Mouse (Mus musculus): ENCODE data around the gene Wfdc2. TPM values are rescaled to one million over a fixed set of nuclear protein-coding genes. Genes with fewer than 3 reads are reported as not detected.
A peak's percentile ranks its signal among the peaks of the same experiment; 100 is the strongest.
"Not testable (repeated sequence)": the region's sequence is repeated elsewhere in the genome, so short reads cannot be mapped to it uniquely, and the experiment has no call there.

Gene Wfdc2
- total RNA-seq, 2 experiments from 2014 or later: 0.70 to 1.3 TPM

DNA sequence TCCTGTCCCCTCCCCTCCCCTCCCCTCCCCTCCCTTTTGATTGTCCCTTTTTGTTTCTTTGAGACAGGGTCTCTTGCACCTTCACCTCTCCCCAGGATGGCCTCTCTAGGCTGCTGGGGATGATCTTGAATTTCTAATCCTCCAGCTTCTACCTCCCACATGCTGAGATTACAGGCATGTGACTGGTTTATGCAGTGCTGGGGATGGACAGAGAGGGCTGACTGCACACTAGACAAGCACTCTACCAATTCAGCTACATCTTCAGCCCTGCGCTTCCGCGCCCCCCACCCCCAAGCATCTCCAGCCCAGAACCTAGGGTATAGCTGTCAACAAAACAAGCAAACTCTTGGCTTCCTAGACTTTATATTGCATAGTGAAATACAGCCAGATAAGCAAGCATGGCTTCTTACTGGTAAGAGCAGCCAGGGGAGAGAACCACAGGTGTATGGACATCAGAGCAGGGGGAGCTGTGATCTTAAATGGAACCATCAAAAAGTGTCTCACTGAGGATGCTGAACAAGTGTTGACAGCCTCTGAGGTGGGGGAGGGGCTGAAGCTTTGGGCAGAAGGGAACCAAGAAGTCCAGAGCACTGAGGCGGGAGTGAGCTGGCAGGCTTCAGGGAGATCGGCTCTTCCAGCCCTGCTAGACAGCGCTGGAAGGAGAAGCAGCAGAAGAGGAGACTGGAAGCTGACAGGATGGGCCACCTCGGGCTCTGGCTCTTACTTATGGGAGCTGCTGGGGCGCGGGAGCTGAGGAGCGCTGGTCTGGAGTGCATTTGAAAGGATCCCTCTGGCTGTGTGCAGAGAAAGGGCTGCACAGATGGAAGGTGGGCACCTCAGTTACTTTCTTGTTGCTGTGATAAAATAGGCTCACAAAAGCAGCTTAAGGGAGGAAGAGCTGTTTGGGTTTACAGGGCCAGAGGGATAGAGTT lies 12.0 kb upstream of the Wfdc2 start:
- DNase-seq (ENCODE audit: extremely low spot score in 1 of 2, low spot score in 2 of 2): peak in 1 of 2 experiments; percentile 36
- Histone ChIP-seq H3K4me3 (no peak overlapping the region), H3K27ac (peak overlapping the region; percentile 61)
- no peak for TF ChIP-seq CTCF (IDR thresholded peaks at IDR 0.05)
- intact Hi-C loops (cut with DNase I): no loop called here

DNA sequence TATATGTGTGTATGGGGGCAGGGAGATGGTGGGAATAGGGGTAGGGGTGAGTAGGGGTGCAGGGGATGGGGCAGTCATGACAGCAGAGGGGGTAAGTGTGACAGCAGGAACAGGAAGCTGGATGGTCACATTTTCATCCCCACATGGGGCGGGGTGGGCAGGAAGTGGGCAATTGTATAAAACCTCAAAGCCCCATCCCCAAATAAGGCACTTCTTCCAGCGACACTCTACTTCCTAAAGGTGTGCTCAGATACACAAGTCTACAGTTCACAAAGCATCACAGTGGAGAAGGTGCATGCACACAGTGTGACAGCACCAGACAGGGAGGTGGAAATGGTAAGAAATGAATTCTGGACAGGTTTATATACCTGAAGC lies 11.3 kb upstream of the Wfdc2 start:
- Histone ChIP-seq H3K4me3 (no peak overlapping the region), H3K27ac (peak overlapping the region; percentile 61)
- intact Hi-C loops (cut with DNase I): no loop called here
- no peak for DNase-seq (ENCODE audit: extremely low spot score in 1 of 2, low spot score in 2 of 2)
- no peak for TF ChIP-seq CTCF (IDR thresholded peaks at IDR 0.05)

DNA sequence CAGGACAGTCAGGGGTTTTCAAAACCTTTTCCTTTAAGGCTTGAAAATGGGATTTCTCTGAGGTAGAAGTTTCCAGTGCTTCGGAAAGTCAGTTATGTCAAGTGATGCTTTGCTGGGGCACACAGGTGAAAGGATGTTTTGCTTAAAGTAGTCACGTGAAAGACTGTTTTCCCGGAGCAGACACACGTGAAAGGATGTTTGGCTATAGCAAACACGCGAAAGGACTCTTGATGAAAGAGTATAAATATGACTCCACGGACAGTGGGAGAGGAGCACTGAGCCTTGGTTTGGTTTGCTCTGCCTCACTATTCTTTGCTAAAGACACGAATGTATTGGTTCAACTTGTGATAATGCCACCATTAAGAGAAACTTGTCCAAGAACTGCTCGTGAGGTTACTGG lies 10.7 kb upstream of the Wfdc2 start:
- intact Hi-C loops (cut with DNase I): no loop called here
- Histone ChIP-seq H3K27ac (no peak overlapping the region), H3K4me3 (no peak overlapping the region)
- no peak for TF ChIP-seq CTCF (IDR thresholded peaks at IDR 0.05)
- DNase-seq (ENCODE audit: extremely low spot score in 1 of 2, low spot score in 2 of 2): no peak

DNA sequence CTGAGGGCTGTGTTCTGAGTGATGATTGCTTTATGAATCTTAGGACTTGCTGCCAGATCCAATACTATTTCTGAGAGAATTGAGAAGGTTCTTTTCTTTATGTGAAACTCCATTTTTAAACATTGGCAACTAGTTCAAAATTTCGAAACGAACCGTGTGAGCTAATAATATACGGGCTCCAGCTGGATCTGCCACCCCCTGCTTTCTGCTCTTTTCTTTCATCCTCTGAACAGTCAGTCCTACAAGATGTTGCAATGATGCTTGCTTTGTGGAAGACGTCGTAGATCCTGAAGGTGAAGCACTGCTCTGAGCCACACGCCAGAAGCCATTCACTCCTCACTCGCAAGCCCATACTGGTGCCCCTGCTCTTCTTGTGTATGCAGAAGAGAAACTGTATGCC lies 3.8 kb upstream of the Wfdc2 start:
- DNase-seq (ENCODE audit: extremely low spot score in 1 of 2, low spot score in 2 of 2): peak in 1 of 2 experiments; percentile 30
- intact Hi-C loops (cut with DNase I): loop anchor here (1.0 kb wide), 1 partner anchor 16 kb away; no protein-coding TSS in a partner anchor
- TF ChIP-seq CTCF (IDR thresholded peaks at IDR 0.05): no peak
- Histone ChIP-seq H3K27ac (no peak overlapping the region), H3K4me3 (no peak overlapping the region)

DNA sequence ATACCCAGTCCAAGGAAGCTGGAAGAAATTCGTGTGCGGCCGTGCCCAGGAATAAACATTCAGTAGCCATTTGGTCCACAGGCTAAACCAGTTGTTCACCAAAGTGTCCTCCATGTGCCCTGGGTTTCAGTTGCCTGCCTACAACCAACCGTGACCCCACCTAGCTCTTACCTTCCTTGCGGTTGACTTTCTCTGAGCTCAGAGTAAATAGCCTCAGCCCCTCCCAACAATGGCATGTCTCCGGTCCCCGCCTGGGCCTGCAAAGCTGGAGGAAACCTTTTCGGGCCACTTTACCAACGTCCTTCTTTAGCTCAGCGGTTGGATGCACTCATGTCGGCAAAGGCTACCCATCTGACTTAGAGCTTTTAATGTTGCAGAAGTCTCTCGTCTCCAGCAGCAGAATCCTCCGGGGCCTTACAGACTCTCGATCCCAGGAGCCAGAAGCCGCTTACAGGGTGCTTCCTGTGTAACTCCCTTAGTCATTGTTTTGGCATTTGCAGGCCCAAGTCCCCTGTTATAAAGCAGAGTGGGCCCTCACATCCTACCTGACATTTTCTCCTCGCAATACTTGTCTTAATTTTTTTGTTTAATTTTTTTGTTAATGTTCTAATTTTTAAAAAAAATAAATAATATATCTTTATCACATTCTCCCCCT lies 3.1 kb upstream of the Wfdc2 start:
- no peak for DNase-seq (ENCODE audit: extremely low spot score in 1 of 2, low spot score in 2 of 2)
- H3K27ac ChIP-seq: no peak overlapping the region
- intact Hi-C loops (cut with DNase I): loop anchor here (1.0 kb wide), 1 partner anchor 17 kb away; no protein-coding TSS in a partner anchor
- H3K4me3 ChIP-seq: no peak overlapping the region
- no peak for TF ChIP-seq CTCF (IDR thresholded peaks at IDR 0.05)

DNA sequence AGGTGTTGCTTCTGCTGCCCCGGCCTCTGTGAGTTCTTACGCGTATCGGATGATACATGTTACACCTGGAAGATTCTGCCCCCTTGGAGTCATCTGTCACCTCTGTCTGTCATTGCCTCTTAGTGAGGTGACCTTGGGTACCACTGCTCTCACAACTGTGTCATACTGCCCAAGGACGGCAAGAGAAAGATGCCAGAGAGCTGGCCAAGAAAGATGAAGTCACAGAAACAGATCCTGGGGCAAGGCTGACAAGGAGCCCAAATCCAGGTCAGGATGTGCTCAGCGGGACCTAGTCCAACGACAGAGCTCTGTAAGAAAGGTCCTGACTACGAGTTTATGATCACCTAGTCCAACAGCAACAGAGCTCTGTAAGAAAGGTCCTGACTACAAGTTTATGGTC lies 2.1 kb upstream of the Wfdc2 start:
- no peak for DNase-seq (ENCODE audit: extremely low spot score in 1 of 2, low spot score in 2 of 2)
- Histone ChIP-seq H3K27ac (no peak overlapping the region), H3K4me3 (no peak overlapping the region)
- TF ChIP-seq CTCF (IDR thresholded peaks at IDR 0.05): no peak
- intact Hi-C loops (cut with DNase I): loop anchor here (5.0 kb wide), 1 partner anchor 143 kb away; no protein-coding TSS in a partner anchor

DNA sequence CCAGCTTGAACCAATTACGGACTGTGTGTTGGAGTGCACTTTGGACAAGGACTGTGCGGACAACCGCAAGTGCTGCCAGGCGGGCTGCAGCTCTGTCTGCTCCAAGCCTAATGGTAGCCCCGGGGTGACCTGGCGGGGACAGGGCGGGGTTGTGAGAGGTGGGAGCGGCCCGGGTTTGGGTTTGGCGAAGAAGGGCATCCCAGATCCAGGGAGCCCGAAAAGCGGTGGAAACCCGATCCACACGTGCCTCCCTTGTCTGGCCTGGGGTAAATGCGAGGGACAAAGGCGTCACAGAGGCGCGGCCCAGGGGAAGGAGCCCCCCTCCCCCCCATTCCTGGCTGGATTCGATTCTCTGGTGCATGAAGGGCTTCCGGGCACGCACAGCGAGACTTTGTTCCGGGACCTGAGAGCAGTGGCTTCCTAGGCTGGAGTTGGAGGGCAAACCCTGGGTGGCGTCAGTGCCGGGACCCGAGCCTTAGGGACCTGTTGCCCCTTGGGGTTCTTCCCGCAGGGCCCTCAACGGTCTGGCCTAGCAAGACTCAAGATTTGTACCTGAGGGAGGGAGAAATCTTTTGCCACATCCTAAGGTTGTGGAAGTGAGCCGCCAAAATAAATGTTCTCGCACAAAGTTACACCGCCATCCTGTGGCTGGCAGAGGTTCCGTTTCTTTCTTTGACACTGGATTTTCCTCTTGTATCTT lies 1.3 kb downstream of the Wfdc2 start:
- intact Hi-C loops (cut with DNase I): loop anchor here (2.0 to 5.0 kb wide), 2 partner anchors 93 to 146 kb away; no protein-coding TSS in a partner anchor
- peak; percentile 68 for TF ChIP-seq CTCF (IDR thresholded peaks at IDR 0.05)
- no peak overlapping the region for H3K27ac ChIP-seq
- DNase-seq (ENCODE audit: extremely low spot score in 1 of 2, low spot score in 2 of 2): peak; percentile 24 to 57
- peak overlapping the region; percentile 36 for H3K4me3 ChIP-seq

DNA sequence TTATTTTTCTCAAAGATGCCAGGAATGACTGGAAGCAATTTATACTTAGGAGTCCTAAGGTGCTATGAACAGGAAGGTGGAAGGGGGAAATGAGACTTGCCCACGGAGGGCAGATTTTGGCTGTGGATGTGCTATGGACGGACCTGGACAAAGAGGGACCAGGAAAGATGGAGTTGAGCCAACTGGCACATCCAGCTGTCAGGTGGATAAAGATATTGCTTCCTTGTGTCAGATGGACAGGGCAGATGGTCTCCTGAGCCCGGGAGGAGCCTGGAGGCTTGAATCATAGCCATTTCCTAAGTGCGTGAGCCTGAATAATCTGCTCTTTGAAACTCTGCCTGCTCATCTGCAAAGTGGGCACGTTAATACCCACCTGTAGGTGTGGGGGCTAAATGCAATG lies 2.1 kb downstream of the Wfdc2 start:
- intact Hi-C loops (cut with DNase I): loop anchor here (5.0 kb wide), 1 partner anchor 147 kb away; no protein-coding TSS in a partner anchor

DNA sequence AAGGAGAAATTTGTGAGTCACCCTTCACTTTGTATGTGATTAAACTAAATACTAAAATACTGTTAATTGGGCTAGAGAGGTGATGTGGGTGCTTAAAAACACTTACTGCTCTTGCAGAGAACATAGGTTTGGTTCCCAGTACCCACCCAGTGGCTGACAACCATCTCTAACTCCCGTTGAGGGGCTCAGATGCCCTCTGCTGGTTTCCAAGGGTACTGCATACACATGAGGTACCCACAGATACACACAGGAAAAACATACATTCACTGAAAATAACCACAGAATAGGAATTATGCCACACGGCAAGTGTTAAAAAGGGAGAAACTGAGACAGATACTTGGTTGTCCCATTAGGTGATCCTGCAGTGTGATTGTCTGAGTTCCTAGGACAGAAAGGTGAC lies 4.8 kb downstream of the Wfdc2 start:
- TF ChIP-seq CTCF (IDR thresholded peaks at IDR 0.05): peak; percentile 2; the same call in 1 of the 2 replicates
- Histone ChIP-seq H3K4me3 (no peak overlapping the region), H3K27ac (no peak overlapping the region)
- DNase-seq (ENCODE audit: extremely low spot score in 1 of 2, low spot score in 2 of 2): no peak
- intact Hi-C loops (cut with DNase I): no loop called here

More for the DNA sequence above, 2.1 kb downstream of the Wfdc2 start:
- DNase-seq (ENCODE audit: extremely low spot score in 1 of 2, low spot score in 2 of 2): no peak
- H3K27ac ChIP-seq: no peak overlapping the region
- no peak for TF ChIP-seq CTCF (IDR thresholded peaks at IDR 0.05)
- H3K4me3 ChIP-seq: no peak overlapping the region

DNA sequence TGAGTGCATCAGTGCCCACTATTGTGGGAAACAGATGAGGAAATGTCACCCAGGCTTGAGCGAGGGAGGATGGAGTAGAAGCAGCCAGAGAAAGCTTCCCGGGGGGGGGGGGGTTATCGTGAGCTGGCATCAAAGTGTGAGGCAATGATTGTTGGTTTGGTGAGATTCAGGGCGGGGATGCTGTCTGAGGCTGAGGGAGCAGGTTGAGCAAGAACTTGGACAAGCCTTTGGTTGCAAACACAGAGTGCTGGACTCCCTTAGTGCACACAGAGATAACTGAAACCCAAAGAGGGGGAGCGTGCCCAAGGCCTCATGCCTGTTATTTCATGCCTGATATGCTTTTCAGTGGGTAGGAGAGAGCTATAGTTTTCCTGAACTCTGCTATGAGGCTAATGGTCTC lies 5.2 kb downstream of the Wfdc2 start:
- DNase-seq (ENCODE audit: extremely low spot score in 1 of 2, low spot score in 2 of 2): no peak
- intact Hi-C loops (cut with DNase I): no loop called here
- no peak overlapping the region for H3K27ac ChIP-seq
- H3K4me3 ChIP-seq: no peak overlapping the region
- TF ChIP-seq CTCF (IDR thresholded peaks at IDR 0.05): no peak

DNA sequence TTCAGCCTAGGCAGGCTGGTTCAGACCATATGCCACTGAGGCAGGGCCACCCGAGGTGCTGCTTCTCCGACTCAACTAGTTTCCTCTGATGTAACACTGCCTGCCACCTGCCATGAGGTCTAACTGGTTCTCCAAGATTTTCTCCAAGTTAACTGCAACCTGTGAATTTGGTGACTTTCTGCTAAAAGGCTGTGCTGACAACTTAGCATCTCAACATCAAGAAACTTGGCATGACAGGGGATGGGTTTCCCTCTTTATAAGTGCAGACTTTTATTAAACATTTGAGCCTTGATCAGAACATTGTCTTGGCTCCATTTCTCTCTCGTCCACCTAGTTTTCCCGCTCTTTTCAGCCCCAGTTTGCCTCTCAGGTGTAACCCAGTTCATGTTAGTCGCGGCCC lies 11.1 kb downstream of the Wfdc2 start, which contains the start of gene Spint3:
Gene Spint3, minus strand, starts transcription at position 101 of the 400 bp plus-strand sequence.
- H3K4me3 ChIP-seq; H3K27ac ChIP-seq; DNase-seq (ENCODE audit: extremely low spot score in 1 of 2, low spot score in 2 of 2); intact Hi-C loops (cut with DNase I): not testable (repeated sequence)

DNA sequence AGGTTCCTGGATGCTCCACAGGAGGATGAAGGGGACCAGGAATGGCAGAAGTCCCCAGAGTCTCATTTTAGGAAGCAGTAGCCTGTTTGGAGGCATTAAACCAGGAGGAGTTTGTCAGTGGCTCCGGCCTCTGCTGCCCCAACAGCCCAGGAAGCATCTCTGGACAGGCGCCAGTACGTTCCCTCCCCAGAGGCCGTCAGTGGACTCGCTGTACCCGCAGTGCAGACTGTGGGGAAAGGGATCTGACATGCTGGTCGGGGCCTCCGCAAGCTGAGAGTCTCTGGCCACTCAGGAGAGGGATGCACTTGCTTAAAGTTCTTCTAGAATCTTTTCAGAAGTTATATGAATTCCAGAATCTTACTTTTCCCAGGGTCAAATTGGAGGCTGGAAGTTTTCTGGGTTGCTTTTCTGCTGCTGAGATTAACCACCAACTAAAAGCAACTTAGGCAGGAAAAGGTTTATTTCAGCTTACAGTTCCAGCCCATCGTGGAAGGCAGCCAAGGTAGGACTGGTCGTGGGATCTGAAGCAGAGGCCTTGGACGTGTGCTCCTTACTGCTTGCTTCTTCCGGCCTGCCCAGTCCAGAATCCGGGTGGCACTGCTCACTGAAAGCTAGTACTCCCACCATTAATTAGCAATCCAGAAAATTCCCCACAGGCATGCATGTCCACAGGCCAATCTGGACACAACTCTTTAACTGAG lies 23.0 kb downstream of the Wfdc2 start, which contains the start of gene Wfdc6a:
Gene Wfdc6a, minus strand, starts transcription at position 423 of the 701 bp plus-strand sequence.
- intact Hi-C loops (cut with DNase I); H3K4me3 ChIP-seq; DNase-seq (ENCODE audit: extremely low spot score in 1 of 2, low spot score in 2 of 2); H3K27ac ChIP-seq: not testable (repeated sequence)

All from left cerebral cortex, adult 2 months (tissue).